Mouse (Mus musculus): ENCODE measurements around the gene Asic2.

Gene Asic2

DNA sequence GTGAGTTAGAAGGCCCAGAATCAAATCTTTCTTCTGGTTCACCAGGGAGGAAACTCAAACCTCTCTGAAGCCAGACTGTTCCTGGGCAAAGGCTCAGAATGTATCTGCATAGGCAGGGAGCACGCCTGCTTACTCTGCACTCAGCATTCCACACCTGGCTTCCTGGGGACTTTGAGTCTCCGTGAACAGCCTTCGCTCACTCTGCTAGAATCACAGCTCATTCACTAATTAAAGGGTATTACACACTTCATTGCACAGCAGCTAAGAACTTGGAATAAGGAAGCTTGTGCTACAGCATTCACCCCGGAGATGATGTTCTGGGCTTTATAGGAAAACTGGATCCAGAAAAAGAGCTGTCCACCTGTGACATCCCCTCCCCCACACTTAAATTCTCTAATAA lies 3.7 kb downstream of the Asic2 start:
- no peak for DNase-seq (ENCODE audit: low read depth in 2 of 2, low spot score in 2 of 2)

DNA sequence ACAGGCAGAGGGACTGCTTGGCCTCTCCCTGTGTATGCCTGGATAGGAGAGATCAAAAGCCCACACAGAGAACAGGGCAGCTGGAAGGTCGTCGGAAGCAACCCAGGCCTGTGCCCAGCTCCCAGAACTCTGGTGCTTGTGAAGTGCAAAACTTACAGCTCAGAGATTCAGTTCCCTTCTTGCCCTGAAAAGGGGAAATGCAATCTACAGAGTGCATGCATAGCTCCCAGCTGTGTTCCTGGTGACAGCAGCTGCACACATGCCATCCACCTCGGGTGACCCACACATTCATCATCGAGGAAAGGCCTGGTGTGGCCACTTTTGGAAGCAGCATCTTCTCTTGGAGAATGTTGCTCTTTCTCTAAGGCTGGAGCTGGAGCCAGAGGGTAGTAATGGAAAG lies 13.9 kb downstream of the Asic2 start:
- DNase-seq (ENCODE audit: low read depth in 2 of 2, low spot score in 2 of 2): no peak

DNA sequence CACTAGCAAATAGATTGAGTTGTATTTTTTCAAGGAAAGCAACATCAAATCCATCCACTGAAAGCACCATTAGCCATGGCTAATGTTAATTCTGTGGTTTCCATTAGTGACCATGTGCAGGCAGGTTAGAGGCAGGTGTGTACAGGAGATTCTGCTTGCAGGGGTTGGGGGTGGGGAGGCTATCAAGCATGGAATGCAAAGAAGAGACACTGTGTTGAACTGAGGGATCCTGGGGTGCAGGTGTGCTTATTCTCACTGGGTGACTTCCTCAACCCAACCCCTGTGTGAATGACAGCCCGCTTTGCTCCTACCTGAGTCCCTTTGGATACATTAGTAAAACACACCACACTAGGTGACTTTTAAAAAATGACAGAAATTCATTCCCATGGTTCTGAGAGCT lies 20.2 kb downstream of the Asic2 start:
- no peak for DNase-seq (ENCODE audit: low read depth in 2 of 2, low spot score in 2 of 2)

DNA sequence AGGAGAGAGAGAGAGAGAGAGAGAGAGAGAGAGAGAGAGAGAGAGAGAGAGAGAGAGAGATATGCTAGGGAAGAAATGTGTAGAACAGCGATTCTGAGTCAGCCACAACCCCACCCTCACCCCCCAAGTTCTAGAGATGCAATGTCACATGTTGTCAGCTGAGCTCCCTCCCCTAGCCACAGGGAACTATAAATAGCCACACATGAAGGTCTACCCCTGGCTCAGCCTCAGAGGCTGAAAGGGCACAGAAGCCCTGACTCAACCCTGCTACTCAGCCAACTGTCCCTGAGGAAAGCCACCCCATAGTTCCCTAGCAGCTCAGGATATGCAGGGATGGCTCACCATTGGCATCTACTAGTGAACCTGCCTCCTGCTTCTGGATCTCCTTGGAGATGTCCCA lies 26.1 kb downstream of the Asic2 start:
- no peak for DNase-seq (ENCODE audit: low read depth in 2 of 2, low spot score in 2 of 2)

DNA sequence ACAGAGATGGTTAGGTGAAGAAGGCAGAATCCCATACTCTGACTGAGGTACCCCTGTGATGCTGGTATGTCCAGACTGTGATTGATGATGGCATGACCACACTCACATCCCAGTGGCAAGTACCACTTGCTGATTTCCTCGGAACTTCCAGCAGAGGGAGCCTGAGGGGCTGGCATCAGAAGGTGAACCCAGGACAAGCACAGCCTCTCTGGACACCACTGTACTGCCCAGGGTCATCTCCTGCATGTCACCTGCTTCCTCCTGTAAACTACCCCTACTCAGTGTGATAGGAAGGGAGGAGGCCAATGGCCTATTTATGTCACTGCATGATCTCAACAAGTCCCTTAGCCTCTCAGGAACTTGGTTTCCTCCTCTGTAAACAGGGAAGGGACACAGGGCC lies 27.3 kb downstream of the Asic2 start:
- no peak for DNase-seq (ENCODE audit: low read depth in 2 of 2, low spot score in 2 of 2)

DNA sequence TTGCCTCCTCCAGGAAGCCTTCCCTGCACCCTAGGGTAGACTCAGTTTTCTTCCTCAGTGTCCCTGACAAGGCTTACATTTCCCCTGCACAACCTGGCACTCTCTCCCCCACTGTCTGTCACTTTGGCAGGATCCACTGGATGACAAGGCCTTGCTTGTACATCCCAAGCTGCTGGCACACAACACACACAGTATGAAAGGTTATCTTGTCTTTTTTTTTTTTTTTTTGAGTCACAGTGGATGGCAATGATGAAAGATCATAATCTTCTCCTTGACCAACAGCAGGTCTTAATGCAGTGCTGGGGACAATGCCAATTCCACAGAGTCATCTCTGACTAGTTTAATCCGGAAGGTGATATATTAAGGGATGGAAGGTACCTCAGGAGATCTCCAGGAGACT lies 30.7 kb downstream of the Asic2 start:
- DNase-seq (ENCODE audit: low read depth in 2 of 2, low spot score in 2 of 2): no peak

DNA sequence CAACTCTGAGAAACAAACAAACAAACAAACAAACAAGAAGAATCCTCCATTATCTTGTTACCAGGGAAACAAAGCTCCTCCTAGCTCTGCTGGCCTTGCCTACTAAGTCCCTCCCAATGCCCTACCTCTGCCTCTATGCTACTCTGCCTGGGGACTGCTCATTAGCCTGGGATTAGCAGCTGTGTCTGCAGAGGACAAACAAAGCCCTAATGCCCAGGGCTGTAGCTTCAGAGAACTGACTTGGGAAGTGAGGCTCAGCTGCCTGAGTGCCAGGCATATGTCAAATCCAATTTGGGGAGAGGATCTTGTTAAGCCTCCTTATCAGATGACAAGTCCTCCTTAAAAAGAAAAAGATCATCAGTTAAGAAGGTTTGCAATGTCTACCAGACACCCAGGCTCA lies 41.9 kb downstream of the Asic2 start:
- no peak for DNase-seq (ENCODE audit: low read depth in 2 of 2, low spot score in 2 of 2)

DNA sequence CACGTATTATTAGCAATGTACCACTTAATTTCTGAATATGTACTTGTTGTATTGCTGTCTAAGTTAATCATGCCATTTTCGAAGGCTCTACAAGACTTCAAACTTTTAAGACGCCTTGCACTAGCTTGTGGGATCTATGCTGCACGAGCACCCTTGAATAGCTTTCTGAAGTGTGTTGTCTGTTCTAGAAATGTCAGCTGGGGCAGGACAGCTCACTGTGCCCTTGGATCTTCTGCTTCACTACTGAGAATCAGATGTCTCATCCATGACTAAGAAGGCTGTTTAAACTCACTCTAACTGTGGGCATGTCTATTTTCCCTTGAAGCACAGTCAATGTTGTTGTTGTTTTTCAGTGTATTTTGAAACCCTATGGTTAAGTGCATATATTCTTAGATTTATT lies 44.6 kb downstream of the Asic2 start:
- DNase-seq (ENCODE audit: low read depth in 2 of 2, low spot score in 2 of 2): no peak

DNA sequence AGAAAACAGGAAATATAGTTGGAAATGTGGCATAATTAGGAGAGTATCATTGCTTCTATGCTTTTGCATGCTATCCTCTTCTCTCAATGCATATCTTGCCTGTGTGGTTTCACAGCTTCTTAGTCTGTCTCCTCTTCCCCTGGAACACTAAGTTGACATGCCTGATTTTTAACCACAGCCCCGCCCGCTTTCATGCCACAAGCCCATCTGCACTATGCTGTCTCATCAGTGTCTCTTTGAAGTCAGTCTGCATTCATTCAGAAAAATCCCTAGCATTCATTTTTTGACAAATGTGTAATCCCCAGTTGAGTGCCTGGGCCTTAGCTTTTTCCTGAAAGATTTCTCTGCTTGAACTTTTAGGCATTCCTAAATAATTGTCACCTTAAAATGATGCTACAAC lies 45.2 kb downstream of the Asic2 start:
- no peak for DNase-seq (ENCODE audit: low read depth in 2 of 2, low spot score in 2 of 2)

DNA sequence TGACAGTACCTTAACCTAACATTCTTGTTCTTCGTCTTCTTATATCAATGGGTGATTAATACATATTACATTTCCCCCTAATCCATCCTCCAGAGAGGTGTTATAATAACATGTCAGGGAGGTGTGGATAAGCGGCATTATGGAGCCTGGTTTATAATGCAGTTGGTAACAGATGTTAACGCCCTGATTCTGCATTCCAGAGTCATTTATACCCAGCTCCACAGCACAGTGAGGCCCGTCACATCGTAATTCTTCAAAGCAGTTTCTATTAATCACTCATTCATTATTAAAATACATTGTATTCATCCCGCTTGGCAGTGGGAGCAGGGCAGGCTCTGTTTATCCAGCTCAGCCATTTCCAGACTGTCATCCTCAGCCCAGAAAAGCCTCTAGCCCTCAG lies 52.8 kb downstream of the Asic2 start:
- no peak for DNase-seq (ENCODE audit: low read depth in 2 of 2, low spot score in 2 of 2)

DNA sequence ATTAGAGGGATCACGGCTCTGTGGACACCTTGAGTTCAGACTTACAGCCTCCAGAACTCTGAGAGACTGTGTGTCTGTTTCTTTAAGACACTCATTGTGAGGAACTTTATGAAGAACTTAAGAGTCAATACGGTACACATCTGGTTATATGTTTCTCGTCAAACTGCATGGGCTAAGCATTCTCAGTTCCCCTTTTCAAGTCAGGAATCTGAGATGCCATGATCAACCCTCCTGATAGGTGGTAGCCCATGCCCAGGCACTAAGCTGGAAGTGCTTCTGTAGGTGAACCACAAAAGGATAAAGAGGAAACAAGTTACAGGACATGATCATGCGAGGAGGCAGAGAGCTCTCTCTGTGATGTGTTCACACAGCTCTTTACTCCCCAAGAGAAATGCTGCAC lies 55.2 kb downstream of the Asic2 start:
- no peak for DNase-seq (ENCODE audit: low read depth in 2 of 2, low spot score in 2 of 2)

DNA sequence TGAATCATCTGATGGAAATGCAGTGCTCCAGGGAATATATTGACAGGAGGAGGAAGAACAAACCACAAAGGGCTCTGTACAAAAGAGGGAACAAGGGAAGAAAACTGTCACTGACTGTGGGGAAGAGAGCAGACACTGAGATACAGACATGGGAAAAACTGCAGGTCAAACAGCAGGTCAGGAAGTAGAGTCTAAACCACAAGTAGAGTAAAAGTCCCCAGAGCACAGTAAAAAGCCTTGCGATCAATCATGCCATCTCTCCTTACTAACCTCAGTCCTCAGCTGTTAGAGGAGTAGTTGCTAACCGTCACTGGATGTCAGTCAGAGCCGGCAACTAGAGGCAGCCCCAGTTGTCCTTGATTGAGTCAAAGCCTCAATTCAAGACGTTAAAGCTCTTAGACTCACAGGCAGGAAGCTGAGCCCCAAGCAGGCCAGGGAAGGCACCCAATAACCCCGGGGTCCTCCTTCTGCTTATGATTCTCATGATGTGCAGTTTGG lies 58.8 kb downstream of the Asic2 start:
- no peak for DNase-seq (ENCODE audit: low read depth in 2 of 2, low spot score in 2 of 2)

DNA sequence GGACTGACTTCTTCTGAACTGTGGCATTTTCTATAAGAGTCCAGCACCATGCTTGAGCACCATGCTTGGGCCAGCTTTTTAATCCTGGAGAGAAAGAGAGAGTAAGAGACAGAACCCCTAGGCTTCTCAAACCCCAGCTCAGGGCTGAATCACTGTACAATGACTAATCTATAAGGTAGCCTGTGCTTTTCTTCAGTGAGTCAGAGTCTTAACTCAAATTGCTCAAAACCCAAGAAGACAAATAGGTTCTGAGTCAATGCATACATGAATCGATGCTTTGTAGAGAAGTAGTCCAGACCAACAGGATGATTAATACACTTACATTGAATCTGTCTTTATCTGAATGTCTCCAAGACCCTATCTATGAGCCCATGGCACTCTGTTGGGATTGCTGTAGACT lies 59.5 kb downstream of the Asic2 start:
- DNase-seq (ENCODE audit: low read depth in 2 of 2, low spot score in 2 of 2): no peak

DNA sequence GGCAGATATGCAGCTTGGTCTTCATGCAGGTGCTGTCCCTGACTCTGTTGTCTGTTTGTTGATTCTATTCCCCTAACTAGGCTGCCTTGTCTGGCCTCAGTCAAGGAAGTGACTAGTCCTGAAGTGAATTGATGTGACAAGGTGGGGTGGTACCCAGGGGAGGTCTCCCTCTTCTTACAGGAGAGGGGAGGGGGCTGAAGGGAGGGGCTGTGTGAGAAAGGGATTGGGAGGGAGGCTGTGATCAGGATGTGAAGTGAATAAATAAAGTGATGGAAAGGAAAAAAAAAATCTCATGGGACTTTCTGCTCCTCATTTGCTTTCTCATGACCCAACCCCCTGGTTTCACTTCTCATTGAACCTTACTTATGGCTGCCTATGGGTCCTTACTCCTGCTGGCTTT lies 65.9 kb downstream of the Asic2 start:
- no peak for DNase-seq (ENCODE audit: low read depth in 2 of 2, low spot score in 2 of 2)

DNA sequence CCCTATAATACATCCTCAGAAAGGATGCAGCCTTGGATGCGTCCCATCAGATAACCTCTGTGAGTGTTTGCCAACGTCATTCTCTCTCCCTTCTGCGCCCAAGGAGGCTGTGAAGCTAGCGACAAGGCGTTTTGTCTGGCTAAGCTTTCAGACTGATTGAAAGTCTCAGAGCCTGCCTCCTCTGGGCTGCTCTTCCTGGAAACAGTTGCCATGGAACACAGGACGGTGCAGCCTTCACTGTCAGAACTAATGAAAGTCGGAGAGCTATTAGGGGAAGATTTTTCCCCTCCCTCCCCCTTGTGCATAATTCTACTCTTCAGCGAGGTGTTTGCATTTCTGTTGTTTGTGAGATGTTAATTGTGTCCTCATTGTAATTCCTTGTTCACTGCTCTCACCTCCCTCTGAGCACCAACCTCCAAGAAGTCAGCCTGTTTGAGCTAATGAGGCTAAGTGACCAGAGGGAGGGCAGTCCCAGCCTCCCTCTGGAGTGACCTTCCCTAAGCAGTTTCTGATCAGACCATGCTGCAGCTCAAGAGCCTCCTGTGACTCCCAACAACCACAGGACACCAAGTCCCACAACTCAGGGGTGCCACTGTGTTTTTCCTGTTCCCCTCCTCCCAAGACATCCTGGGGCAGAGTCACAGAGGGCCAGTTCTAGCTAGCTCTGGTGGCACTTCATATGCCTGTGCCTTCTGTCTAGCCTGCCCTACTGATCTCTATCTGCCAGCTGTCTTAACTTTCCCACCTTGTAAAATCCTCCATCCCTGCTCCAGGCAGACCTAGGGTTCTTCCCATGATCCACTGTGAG lies 70.5 kb downstream of the Asic2 start:
- no peak for DNase-seq (ENCODE audit: low read depth in 2 of 2, low spot score in 2 of 2)

DNA sequence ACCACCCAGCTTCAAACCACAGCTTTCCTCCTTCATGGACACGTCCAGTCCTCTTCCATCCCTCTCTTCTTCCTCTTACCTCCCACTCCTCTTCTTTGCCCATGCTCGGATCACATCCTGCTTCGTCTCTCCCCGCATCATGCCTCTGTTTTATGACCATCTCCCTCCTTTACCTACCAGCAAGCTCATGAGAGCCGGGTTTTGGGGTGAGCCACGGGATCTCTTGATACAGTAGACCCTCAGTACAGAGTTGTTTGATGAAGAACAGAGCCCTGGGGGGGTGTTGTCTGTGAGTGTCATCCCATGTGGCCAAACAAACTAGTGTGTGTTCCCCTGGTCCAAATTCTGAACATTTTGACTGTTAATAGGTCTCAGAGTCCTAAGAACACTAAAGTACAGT lies 71.7 kb downstream of the Asic2 start:
- no peak for DNase-seq (ENCODE audit: low read depth in 2 of 2, low spot score in 2 of 2)

DNA sequence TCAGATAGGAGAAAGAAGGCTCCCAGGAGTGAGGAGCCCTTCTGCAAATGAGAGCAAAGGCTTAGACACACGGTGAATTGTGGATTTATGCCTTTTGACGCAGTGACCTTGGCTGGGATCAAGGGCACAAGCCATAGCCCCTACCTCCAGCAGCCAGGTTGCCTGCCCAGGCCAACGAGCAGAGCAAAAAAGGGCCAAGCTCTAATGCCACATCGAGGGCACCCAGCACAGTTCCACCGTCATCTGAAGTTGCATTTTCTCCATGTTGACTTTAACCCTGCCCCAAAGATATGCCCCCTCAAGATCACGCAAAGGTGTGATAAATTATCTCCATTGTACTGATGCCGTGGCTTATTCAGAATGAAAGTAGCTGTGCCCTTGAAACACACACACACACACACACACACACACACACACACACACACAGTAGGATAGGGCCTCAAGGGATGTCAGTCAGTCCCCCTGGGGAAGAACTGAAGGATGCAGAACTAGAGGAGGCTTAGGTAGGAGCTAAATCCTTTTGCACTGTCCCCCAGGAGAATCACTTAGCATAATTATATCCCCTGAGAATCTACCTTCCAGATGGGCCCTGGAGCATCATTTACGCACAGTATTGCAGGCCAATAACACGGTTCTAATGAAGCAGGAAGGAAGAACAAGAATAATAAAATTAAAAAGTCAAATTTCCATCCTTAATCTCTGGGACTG lies 96.6 kb downstream of the Asic2 start:
- DNase-seq (ENCODE audit: low read depth in 2 of 2, low spot score in 2 of 2): no peak

DNA sequence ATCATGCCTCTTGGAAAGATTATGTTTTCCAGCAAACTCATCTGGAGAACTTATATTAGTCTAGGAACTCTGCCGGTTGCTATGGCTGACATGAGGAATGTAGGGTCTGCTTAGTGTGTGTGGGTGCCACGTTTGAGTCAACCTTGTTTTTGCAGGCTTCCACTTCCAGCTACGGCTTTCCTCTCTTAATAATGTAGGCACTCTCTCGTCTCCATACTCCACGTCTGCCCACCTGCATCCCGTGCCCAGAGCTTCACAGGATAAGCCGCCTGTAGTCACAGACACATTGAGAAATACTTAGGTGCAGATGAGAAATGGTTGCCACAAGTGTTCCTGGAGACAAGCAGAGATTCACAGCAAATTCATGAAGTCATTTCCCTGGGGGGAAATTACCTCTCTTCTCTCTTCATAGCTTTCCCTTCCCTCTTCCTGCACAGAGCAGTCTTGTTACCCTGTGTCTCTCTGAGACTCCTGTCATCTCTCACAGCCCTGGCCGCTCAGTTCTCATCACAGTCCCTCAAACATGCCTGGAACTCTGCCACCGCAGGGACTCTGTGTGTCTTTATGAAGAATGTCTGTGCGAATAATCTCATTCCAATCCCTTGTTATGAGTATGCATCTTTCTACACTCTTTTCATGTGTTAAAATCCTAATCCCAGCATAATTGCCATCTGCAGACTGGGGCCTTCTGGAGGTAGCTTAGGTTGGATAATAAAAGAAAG lies 102.4 kb downstream of the Asic2 start:
- no peak for DNase-seq (ENCODE audit: low read depth in 2 of 2, low spot score in 2 of 2)

DNA sequence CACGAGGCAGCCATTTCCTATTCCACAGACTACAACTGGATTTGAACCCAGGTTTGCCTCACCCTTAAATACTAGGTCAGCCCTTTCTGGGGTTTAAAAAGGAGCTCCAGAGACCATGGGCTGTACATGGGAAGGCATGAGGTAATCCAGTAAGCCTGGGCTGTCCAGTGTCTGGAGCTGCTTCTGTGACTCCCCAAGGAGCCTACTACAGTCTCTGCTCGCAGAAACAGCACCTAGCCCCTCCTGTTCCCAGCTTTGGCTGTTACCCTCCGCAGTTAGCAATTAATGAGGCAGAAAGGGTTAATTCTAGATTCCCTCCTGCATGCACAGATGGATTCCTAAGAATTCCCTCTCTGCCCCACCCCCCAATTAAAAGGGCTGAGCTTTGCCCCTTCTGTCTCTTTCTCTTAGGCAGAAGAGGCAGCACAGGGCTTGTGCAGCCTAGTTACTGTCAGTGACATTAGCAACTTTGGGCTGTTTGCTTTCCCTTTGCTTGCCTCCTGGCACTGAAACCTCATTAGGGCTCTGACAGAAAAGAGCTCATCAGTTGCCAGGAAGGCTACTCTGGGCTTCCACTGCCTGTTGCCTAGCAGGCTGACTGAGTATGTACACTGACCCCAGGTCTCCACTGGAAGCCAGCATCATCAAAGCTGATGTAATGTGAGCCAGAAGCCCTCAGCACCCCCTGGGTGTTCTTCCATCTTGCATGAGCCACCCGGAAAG lies 107.8 kb downstream of the Asic2 start, which contains the start of gene 5530401A14Rik:
TSS of gene 5530401A14Rik (plus strand) at position 424 of the 723 bp plus-strand sequence.
- no peak for DNase-seq (ENCODE audit: low read depth in 2 of 2, low spot score in 2 of 2)

DNA sequence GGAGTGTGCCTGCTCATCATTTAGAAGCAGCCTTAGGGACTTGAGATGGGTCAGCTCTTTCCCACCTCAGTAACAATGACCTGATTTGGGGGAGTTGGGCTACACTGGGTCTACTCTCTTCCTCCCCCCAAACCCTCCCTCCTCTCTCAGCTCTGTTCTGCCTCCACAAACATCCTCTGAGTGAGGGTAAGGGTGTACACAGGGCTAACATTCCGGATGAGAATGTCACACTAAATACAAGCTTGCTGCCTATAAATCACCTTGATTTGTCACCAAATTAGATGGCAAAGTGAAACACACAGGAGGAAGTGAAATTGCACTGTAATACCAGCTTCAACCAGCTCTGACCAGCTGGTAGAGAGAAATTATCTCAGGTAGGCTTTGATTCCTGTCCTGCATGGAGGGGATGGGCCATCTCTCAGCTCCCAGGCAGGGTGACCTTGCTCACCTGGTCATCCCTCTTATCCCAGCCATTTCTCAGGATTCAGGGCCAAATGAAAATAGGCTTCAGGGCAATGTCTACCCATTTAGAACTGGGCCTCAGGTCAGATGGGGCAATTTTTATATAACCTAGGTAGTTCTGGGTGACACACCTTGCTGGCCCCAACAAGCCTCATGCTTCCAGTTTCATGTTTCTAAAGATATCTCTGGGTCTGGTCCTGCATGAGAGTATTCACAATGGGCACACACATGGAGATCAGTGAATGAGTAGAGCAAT lies 120.3 kb downstream of the Asic2 start:
- no peak for DNase-seq (ENCODE audit: low read depth in 2 of 2, low spot score in 2 of 2)

DNA sequence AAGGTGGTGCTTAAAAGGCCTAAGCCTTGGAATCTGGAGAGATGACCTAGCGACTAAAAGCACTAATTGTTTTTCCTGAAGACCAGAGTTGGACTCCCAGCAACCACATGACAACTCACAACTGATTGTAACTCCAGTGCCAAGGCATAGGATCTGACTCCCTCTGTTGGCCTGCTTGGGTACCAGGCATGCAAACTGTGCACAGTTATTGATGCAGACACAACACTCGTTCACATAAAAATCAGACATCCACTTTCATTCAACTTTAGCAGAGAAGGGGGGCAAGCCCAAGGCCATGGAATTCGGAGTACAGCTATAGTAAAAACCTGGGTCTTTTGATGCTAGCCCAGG lies 122.6 kb downstream of the Asic2 start:
- DNase-seq (ENCODE audit: low read depth in 2 of 2, low spot score in 2 of 2): no peak
